Mouse (Mus musculus) neutrophil, adult 5-6 weeks (primary cell): Measurements from ENCODE around the gene Olfr1391. TPM values are rescaled to one million over a fixed set of nuclear protein-coding genes. Genes with fewer than 3 reads are reported as not detected.
"Not testable (repeated sequence)": the region's sequence is repeated elsewhere in the genome, so short reads cannot be mapped to it uniquely, and the experiment has no call there.

Source experiments
- ATAC-seq: fragments of 151-379, 151-347 bp; 2 replicates; pipeline ENCODE4 v1.8.0; 2017; ENCODE audit warnings: mild to moderate bottlenecking, moderate TSS enrichment; ENCODE audit not compliant: insufficient number of reproducible peaks, poor library complexity, low FRiP score, severe bottlenecking; ENCODE audit errors: extremely low read depth
- total RNA-seq: library from RNA; stranded (forward); fragments of 200-1000 nt; gene quantifications from 2 replicates; pipeline ENCODE4 v1.2.3, GENCODE M21; 2017

The Olfr1391 gene
- total RNA-seq: not detected in 2 replicates

DNA sequence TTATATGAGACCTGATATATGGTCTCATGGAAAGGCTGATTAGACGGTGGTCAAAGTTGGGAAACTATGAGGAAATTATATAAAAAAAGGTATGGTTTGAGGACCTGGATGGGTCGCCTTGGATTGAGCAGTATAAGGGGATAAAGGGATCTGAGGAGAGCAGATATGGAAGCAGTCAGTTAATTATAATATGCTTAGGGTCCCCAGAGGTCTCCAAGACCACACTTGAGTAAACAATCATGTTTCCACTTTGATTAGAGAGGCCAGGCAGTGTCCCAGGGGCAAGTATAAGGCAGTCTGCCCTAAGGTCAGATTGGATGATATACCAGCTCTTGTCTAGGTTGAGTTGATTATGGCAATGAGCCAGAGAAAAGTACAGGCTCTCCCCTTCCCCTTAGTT lies at the start of gene Olfr1391:
TSS of gene Olfr1391 (plus strand) at position 301 of the 400 bp plus-strand sequence.
- no peak for ATAC-seq

- no peak for ATAC-seq
Observed at GRCm38 (mm10) chr11:49273834-49274519, 48.6 kb upstream of the Olfr1391 start.

- ATAC-seq: no peak
Observed at GRCm38 (mm10) chr11:49278222-49278621, 44.3 kb upstream of the Olfr1391 start, which contains the start of gene Olfr1393. TSS of gene Olfr1393 (plus strand) at chr11:49278304.

DNA sequence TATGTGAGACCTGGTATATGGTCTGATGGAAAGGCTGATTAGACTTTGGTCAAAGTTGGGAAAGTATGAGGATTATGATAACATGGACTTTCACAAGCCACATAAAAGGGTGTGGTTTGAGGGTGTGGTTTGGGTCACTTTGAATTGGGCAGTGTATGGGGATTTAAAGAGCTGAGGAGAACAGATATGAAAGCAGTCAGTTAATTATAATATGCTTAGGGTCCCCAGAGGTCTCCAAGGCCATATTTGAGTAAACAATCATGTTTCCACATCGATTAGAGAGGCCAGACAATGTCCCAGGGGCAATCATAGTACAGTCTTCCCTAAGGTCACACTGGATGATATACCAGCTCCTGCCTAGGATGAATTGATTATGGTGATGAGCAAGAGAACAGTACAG lies 37.6 kb upstream of the Olfr1391 start, which contains the start of gene Olfr1392:
TSS of gene Olfr1392 (plus strand) at position 301 of the 400 bp plus-strand sequence.
- ATAC-seq: not testable (repeated sequence)

GRCm38 (mm10) chr11:49287251-49287650 lies 35.3 kb upstream of the Olfr1391 start:
- ATAC-seq: no peak

GRCm38 (mm10) chr11:49292777-49293176 lies 29.8 kb upstream of the Olfr1391 start:
- ATAC-seq: no peak

GRCm38 (mm10) chr11:49304441-49304840 lies 18.1 kb upstream of the Olfr1391 start, which contains the start of gene Olfr10:
TSS of gene Olfr10 (plus strand) at chr11:49304741.
- no peak for ATAC-seq

DNA sequence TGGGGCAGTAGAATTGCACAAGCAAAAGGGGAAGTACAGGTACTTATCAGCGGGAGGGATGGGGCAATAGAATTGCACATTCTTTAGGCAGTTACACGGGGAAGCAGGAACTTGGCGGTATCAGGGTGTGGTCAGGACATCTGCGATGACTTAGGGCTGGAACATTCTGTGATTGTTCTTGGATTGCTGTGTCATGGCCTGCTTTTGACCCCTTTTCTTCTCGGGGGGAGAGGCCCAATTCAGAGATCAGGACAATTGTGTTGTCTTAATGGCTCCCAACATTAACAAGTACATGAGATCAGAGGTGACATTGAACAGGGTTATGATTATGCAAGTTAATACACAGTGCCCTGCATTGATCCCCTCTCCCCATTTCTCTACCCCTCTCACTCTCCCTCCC lies 14.0 kb upstream of the Olfr1391 start:
- ATAC-seq: not testable (repeated sequence)

- no peak for ATAC-seq
Observed at GRCm38 (mm10) chr11:49326726-49327125, 4.2 kb downstream of the Olfr1391 start.

DNA sequence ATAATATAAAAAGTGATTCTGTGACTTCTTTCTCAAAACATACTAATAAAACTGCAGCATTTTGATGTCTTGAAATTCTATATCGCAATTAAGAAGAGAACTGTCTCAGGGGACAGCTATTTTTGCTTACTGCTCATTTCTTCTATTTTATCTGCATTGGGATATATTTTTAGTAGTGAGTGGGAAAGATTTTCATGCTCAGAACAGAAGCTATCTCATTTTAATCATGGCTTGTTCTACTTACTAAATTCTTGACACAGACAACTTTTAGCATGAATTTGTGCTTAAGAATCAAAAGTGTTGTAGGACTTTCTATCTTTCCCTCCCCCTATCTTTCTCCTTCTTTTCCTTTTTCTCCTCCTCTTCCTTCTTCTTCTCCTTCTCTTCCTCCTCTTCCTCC lies 7.1 kb downstream of the Olfr1391 start:
- ATAC-seq: no peak

DNA sequence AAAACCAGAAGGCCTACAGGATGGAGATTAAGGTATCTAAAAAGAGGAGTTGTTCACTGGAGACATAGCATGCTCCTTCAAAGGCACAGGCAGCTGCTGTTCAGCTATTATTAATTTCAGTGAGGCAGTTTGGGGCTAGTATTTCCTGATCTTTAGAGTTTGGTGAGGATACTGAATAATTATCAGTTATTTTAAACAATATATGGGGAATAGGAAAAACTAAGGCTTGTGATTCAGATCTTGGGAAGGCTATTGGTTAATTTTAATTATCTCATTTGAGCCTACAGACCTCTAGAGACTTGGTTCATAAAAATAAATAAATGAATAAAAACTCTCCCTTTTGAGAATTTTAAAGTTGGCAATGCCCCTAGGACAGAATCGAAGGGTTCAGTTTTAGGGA lies 12.3 kb downstream of the Olfr1391 start, which contains the start of gene Olfr1390:
TSS of gene Olfr1390 (plus strand) at position 301 of the 400 bp plus-strand sequence.
- no peak for ATAC-seq

DNA sequence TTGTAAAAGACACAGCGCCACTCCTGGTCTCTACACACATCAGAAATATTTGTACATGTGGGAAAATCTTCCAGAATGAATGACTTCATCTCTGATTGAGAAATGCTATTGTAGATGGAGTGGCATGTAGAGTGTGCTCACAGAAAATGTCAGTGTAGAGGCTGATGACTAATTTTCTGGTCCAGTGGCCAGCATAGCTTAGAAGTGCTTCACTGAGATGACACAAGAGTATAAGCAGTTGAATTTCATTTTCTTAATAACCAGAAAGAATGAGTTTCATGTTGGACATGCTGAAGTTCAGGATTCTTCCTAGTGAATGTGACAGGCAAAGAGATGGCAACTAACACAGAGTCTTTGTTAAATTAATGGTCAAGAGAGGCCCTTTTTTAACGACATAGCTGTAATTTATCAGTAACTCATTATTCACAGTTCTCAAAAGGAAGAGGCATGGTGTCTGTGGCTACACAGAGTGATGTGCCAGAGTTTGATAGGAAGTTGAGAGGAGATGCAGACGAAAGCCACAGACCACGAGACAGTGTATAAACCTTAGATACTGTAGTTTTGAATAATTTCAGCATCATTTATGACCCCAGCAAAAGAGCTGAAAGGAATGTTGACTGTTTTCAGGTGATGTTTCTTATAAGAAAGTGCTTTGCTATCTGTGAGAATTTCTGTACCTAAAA lies 14.7 kb downstream of the Olfr1391 start:
- no peak for ATAC-seq

Other genes starting within 250 kb of the Olfr1391 start
- 36.2 and 38.1 TPM in 2 replicates for gene Ifi47, start 246.2 kb upstream of the Olfr1391 start, total RNA-seq
- gene Olfr1396, start 207.9 kb upstream of the Olfr1391 start, total RNA-seq: not detected in 2 replicates
- not detected in 2 replicates for gene Olfr1395, start 180.5 kb upstream of the Olfr1391 start, total RNA-seq
- gene Olfr1394, start 168.4 kb upstream of the Olfr1391 start, total RNA-seq: not detected in 2 replicates
- gene Btnl9, start 135.6 kb upstream of the Olfr1391 start, total RNA-seq: 0.12 and 0.37 TPM in 2 replicates
- gene Zfp62, start 119.5 kb upstream of the Olfr1391 start, total RNA-seq: 91.8 and 106 TPM in 2 replicates
- 118 and 134 TPM in 2 replicates for gene Mgat1, start 78.6 kb upstream of the Olfr1391 start, total RNA-seq
- 0.23 and 0.98 TPM in 2 replicates for gene Olfr1393, start 44.4 kb upstream of the Olfr1391 start, total RNA-seq
- gene Olfr1392, start 37.5 kb upstream of the Olfr1391 start, total RNA-seq: 0.49 and 0.58 TPM in 2 replicates
- gene Olfr10, start 18.0 kb upstream of the Olfr1391 start, total RNA-seq: not detected in 2 replicates
- not detected in 2 replicates for gene Olfr1390, start 12.4 kb downstream of the Olfr1391 start, total RNA-seq
- gene Olfr1389, start 100.3 kb downstream of the Olfr1391 start, total RNA-seq: not detected in 2 replicates
- gene Olfr1388, start 113.9 kb downstream of the Olfr1391 start, total RNA-seq: 1.5 and 1.9 TPM in 2 replicates
- not detected in 2 replicates for gene Olfr1387, start 132.6 kb downstream of the Olfr1391 start, total RNA-seq
- gene Olfr1386, start 142.3 kb downstream of the Olfr1391 start, total RNA-seq: not detected in 2 replicates
- gene Olfr1385, start 166.3 kb downstream of the Olfr1391 start, total RNA-seq: 0.35 and 0.37 TPM in 2 replicates
- gene Olfr1384, start 184.0 kb downstream of the Olfr1391 start, total RNA-seq: not detected in 2 replicates
- 0.12 TPM in 1 of 2 replicates, not detected in the other for gene Olfr1383, start 196.9 kb downstream of the Olfr1391 start, total RNA-seq
- not detected in 2 replicates for gene Olfr1382, start 205.5 kb downstream of the Olfr1391 start, total RNA-seq
- gene Olfr1381, start 220.7 kb downstream of the Olfr1391 start, total RNA-seq: 0.12 TPM in 1 of 2 replicates, not detected in the other
- not detected in 2 replicates for gene Olfr1380, start 234.1 kb downstream of the Olfr1391 start, total RNA-seq